Mouse (Mus musculus) spleen, adult 2 months (tissue): ENCODE measurements around the gene Cyth4. TPM values are rescaled to one million over a fixed set of nuclear protein-coding genes. Genes with fewer than 3 reads are reported as not detected.

Source experiments
- DNase-seq, 2 experiments: peaks; one replicate each; pipeline versions ENCODE4 v3.0.0 to v3.0.0-alpha.2; 2012 to 2021; ENCODE audit warnings: low spot score in 2 of 2, low read depth in 1 of 2
- H3K27ac ChIP-seq: fragments of 200-500 bp; 2 replicates; pipeline ENCODE4 v1.5.1; 2012; ENCODE audit warnings: low read length, inconsistent platforms; ENCODE audit not compliant: insufficient read depth
- H3K27me3 ChIP-seq: fragments of 200-500 bp; 2 replicates; pipeline ENCODE4 v1.6.1; 2012; ENCODE audit warnings: mild to moderate bottlenecking, moderate library complexity, low read length, inconsistent platforms; ENCODE audit not compliant: control insufficient read depth, insufficient read depth
- H3K36me3 ChIP-seq: fragments of 200-500 bp; 2 replicates; pipeline ENCODE4 v1.6.1; 2012; ENCODE audit warnings: mild to moderate bottlenecking, low read length, inconsistent platforms; ENCODE audit not compliant: control insufficient read depth, insufficient read depth
- H3K4me1 ChIP-seq: fragments of 200-500 bp; 2 replicates; pipeline ENCODE4 v1.6.1; 2011; ENCODE audit warnings: inconsistent platforms; ENCODE audit not compliant: control insufficient read depth, insufficient read depth, insufficient read length
- H3K4me3 ChIP-seq: fragments of 200-500 bp; 2 replicates; pipeline ENCODE4 v1.5.1; 2011; ENCODE audit warnings: mild to moderate bottlenecking, inconsistent platforms; ENCODE audit not compliant: insufficient read depth, insufficient read length; ENCODE audit errors: extremely low read depth
- CTCF ChIP-seq: fragments of 200-500 bp; IDR thresholded peaks from 2 replicates; pipeline ENCODE4 v1.5.1; 2011; ENCODE audit warnings: mild to moderate bottlenecking, inconsistent platforms; ENCODE audit not compliant: insufficient read depth, insufficient read length, insufficient replicate concordance; ENCODE audit errors: extremely low read depth
- POLR2A ChIP-seq: fragments of 200-500 bp; IDR thresholded peaks from 2 replicates; pipeline ENCODE4 v1.6.1; 2011; ENCODE audit warnings: low read depth, low read length, inconsistent platforms
- WGBS: fragments of 180-500 bp; shearing (Covaris S2); methylation state at CpG from one replicate; pipeline ENCODE4 v1.1.7; 2018; 5-methylcytosine and 5-hydroxymethylcytosine counted together
- polyA plus RNA-seq: library from polyadenylated mRNA; depleted of rRNA; stranded (reverse); fragments of >200 nt; gene quantifications from 2 replicates; pipeline ENCODE4 v1.2.3, GENCODE M21; 2012

Gene Cyth4
- polyA plus RNA-seq, 1 experiment = 136 TPM

- peak in 1 of 2 experiments; percentile 86 for DNase-seq
- Histone ChIP-seq H3K27me3 (no peaks in the 10 kb centered on the region), H3K4me1 (peaks cover 34% of the 10 kb centered on the region; the same call in 1 of the 2 replicates), H3K4me3 (no peak overlapping the region), H3K27ac (no peak overlapping the region), H3K36me3 (no peaks in the 10 kb centered on the region)
- TF ChIP-seq POLR2A = no peak
- peak; percentile 88 for TF ChIP-seq CTCF
- WGBS = 59% methylated on average over 18 of the region's 18 CpGs
These were observed 9.5 kb upstream of the Cyth4 start for GRCm38 (mm10) chr15:78587050-78587994.

GRCm38 (mm10) chr15:78588049-78588448 lies 8.8 kb upstream of the Cyth4 start:
- H3K4me3 ChIP-seq = no peak overlapping the region
- peak overlapping the region; percentile 59 for H3K27ac ChIP-seq
- peaks cover 35% of the 10 kb centered on the region; the same call in 1 of the 2 replicates for H3K4me1 ChIP-seq
- H3K36me3 ChIP-seq = no peaks in the 10 kb centered on the region
- DNase-seq = no peak
- TF ChIP-seq CTCF = no peak
- no peak for TF ChIP-seq POLR2A
- no peaks in the 10 kb centered on the region for H3K27me3 ChIP-seq
- WGBS = 85% methylated on average over 4 of the region's 4 CpGs

- TF ChIP-seq POLR2A (no peak), CTCF (no peak)
- Histone ChIP-seq H3K27me3 (no peaks in the 10 kb centered on the region), H3K4me1 (peaks cover 35% of the 10 kb centered on the region; the same call in 1 of the 2 replicates), H3K27ac (peak overlapping the region; percentile 71), H3K4me3 (no peak overlapping the region), H3K36me3 (no peaks in the 10 kb centered on the region)
- 20% methylated on average over 4 of the region's 4 CpGs for WGBS
- DNase-seq = peak; percentile 67 to 73
These were observed 7.9 kb upstream of the Cyth4 start for GRCm38 (mm10) chr15:78588900-78589299.

- Histone ChIP-seq H3K27ac (peak overlapping the region; percentile 71), H3K4me1 (peaks cover 35% of the 10 kb centered on the region; the same call in 1 of the 2 replicates)
- TF ChIP-seq CTCF = no peak
- no peak for TF ChIP-seq POLR2A
These were observed 6.9 kb upstream of the Cyth4 start for GRCm38 (mm10) chr15:78589936-78590335.

GRCm38 (mm10) chr15:78590785-78591184 lies 6.1 kb upstream of the Cyth4 start:
- no peak overlapping the region for H3K27ac ChIP-seq
- 81% methylated on average over 6 of the region's 6 CpGs for WGBS

More at GRCm38 (mm10) chr15:78589936-78590335, 6.9 kb upstream of the Cyth4 start:
- no peaks in the 10 kb centered on the region for H3K36me3 ChIP-seq
- no peak for DNase-seq
- no peak overlapping the region for H3K4me3 ChIP-seq
- WGBS = 65% methylated on average over 6 of the region's 6 CpGs
- no peaks in the 10 kb centered on the region for H3K27me3 ChIP-seq

GRCm38 (mm10) chr15:78591680-78592451 lies 5.0 kb upstream of the Cyth4 start:
- 34% methylated on average over 15 of the region's 15 CpGs for WGBS
- Histone ChIP-seq H3K4me3 (no peak overlapping the region), H3K27ac (peak overlapping the region; percentile 53), H3K27me3 (no peaks in the 10 kb centered on the region), H3K4me1 (peaks cover 41% of the 10 kb centered on the region; the same call in 1 of the 2 replicates), H3K36me3 (no peaks in the 10 kb centered on the region)
- no peak for TF ChIP-seq CTCF
- no peak; the same call in 1 of the 2 replicates for TF ChIP-seq POLR2A
- peak; percentile 64 to 73 for DNase-seq

More at GRCm38 (mm10) chr15:78590785-78591184, 6.1 kb upstream of the Cyth4 start:
- Histone ChIP-seq H3K27me3 (no peaks in the 10 kb centered on the region), H3K4me3 (no peak overlapping the region), H3K4me1 (peaks cover 35% of the 10 kb centered on the region; the same call in 1 of the 2 replicates), H3K36me3 (no peaks in the 10 kb centered on the region)
- TF ChIP-seq CTCF (no peak), POLR2A (no peak)
- DNase-seq = no peak
